Mouse (Mus musculus) thymus, adult 2 months (tissue): ENCODE results near the gene Lmf2. TPM values are rescaled to one million over a fixed set of nuclear protein-coding genes. Genes with fewer than 3 reads are reported as not detected.

Experiments
- DNase-seq: peaks from one replicate; pipeline ENCODE4 v3.0.0; 2021
- H3K27ac ChIP-seq: fragments of 200-500 bp; 2 replicates; pipeline ENCODE4 v1.5.1; 2012; ENCODE audit warnings: low read length, control low read depth; ENCODE audit not compliant: control insufficient read depth, insufficient read depth
- H3K27me3 ChIP-seq: fragments of 200-500 bp; 2 replicates; pipeline ENCODE4 v1.6.1; 2012; ENCODE audit warnings: mild to moderate bottlenecking, low read length, moderate library complexity, mixed read lengths; ENCODE audit not compliant: control insufficient read depth, insufficient read depth
- H3K36me3 ChIP-seq: fragments of 200-500 bp; 2 replicates; pipeline ENCODE4 v1.6.1; 2012; ENCODE audit warnings: mild to moderate bottlenecking, low read length, moderate library complexity; ENCODE audit not compliant: control insufficient read depth, insufficient read depth
- H3K4me1 ChIP-seq: fragments of 200-500 bp; replicated peaks from 2 replicates; pipeline ENCODE4 v1.6.1; 2012; ENCODE audit warnings: low read length; ENCODE audit not compliant: control insufficient read depth, insufficient read depth
- H3K4me3 ChIP-seq: fragments of 200-500 bp; 2 replicates; pipeline ENCODE4 v1.5.1; 2012; ENCODE audit warnings: mild to moderate bottlenecking, low read length, control low read depth, moderate library complexity; ENCODE audit not compliant: control insufficient read depth, insufficient read depth
- CTCF ChIP-seq: fragments of 200-500 bp; IDR thresholded peaks from 2 replicates; pipeline ENCODE4 v1.5.1; 2012; ENCODE audit warnings: mild to moderate bottlenecking, control low read depth, low read length, moderate library complexity, borderline replicate concordance; ENCODE audit not compliant: control insufficient read depth, poor library complexity, insufficient read depth; ENCODE audit errors: extremely low read depth
- POLR2A ChIP-seq: fragments of 200-500 bp; IDR thresholded peaks from 2 replicates; pipeline ENCODE4 v1.6.1; 2012; ENCODE audit warnings: mild to moderate bottlenecking, low read length, control low read depth, moderate library complexity; ENCODE audit not compliant: control insufficient read depth, poor library complexity, insufficient read depth; ENCODE audit errors: extremely low read depth
- WGBS: fragments of 180-500 bp; shearing (Covaris S2); methylation state at CpG from one replicate; pipeline ENCODE4 v1.1.7; 2018; 5-methylcytosine and 5-hydroxymethylcytosine counted together
- polyA plus RNA-seq: library from polyadenylated mRNA; depleted of rRNA; stranded (reverse); fragments of >200 nt; gene quantifications from 2 replicates; pipeline ENCODE4 v1.2.3, GENCODE M21; 2012

Gene Lmf2
- polyA plus RNA-seq, 1 experiment: 129 TPM

- peak; percentile 43 for DNase-seq
- WGBS: 1% methylated on average over 58 of the region's 58 CpGs
Observed at GRCm38 (mm10) chr15:89314511-89315189, 40.8 kb downstream of the Lmf2 start.

GRCm38 (mm10) chr15:89314107-89314506, 41.4 kb downstream of the Lmf2 start:
- no peak for DNase-seq
- TF ChIP-seq CTCF: no peak
- no peak for TF ChIP-seq POLR2A
- WGBS: 32% methylated on average over 3 of the region's 3 CpGs
- H3K4me1 ChIP-seq: peaks cover 48% of the 10 kb centered on the region
- H3K27me3 ChIP-seq: no peaks in the 10 kb centered on the region
- H3K4me3 ChIP-seq: peak overlapping the region; percentile 91
- no peak overlapping the region for H3K27ac ChIP-seq
- no peaks in the 10 kb centered on the region for H3K36me3 ChIP-seq

More at GRCm38 (mm10) chr15:89314511-89315189, 40.8 kb downstream of the Lmf2 start:
- TF ChIP-seq CTCF (no peak), POLR2A (no peak)
- H3K27ac ChIP-seq: no peak overlapping the region
- H3K36me3 ChIP-seq: no peaks in the 10 kb centered on the region
- H3K4me3 ChIP-seq: peak overlapping the region; percentile 91
- H3K4me1 ChIP-seq: peaks cover 43% of the 10 kb centered on the region
- H3K27me3 ChIP-seq: no peaks in the 10 kb centered on the region

GRCm38 (mm10) chr15:89313359-89313758, 42.1 kb downstream of the Lmf2 start:
- Histone ChIP-seq H3K4me1 (peaks cover 56% of the 10 kb centered on the region), H3K36me3 (no peaks in the 10 kb centered on the region), H3K27me3 (no peaks in the 10 kb centered on the region), H3K4me3 (no peak overlapping the region), H3K27ac (no peak overlapping the region)
- TF ChIP-seq CTCF (no peak), POLR2A (no peak)
- WGBS: 89% methylated on average over 4 of the region's 4 CpGs
- DNase-seq: no peak

DNA sequence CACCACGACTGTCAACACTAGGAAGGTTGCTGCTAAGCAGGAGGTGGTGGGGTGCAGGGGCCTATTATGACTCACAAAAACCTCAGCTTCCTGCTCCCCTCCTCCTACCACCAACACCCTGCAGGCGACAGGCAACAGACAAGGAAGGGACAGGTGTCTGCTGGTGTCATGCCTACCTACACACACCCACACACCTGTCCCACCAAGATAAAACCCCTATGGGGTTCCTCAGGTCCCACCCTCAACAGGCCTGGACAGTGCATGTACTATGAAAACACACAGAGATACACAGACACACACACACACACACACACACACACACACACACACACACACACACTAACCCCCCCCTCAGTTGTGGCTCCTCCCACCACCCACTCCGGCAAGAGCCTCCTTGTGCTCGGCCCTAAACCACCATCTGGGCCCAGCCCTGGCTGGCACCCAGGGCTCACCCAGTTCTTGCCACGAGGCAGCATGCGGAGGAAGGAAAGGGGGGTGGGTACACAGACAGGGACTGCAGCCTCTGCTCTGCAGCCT, 45.4 kb downstream of the Lmf2 start:
- TF ChIP-seq POLR2A (no peak), CTCF (peak; percentile 42; the same call in 1 of the 2 replicates)
- DNase-seq: peak; percentile 81
- H3K27me3 ChIP-seq: no peaks in the 10 kb centered on the region
- 6% methylated on average over 6 of the region's 6 CpGs for WGBS
- H3K27ac ChIP-seq: peak overlapping the region; percentile 90
- H3K4me3 ChIP-seq: no peak overlapping the region
- peaks cover 66% of the 10 kb centered on the region for H3K4me1 ChIP-seq
- H3K36me3 ChIP-seq: peaks cover 11% of the 10 kb centered on the region

DNA sequence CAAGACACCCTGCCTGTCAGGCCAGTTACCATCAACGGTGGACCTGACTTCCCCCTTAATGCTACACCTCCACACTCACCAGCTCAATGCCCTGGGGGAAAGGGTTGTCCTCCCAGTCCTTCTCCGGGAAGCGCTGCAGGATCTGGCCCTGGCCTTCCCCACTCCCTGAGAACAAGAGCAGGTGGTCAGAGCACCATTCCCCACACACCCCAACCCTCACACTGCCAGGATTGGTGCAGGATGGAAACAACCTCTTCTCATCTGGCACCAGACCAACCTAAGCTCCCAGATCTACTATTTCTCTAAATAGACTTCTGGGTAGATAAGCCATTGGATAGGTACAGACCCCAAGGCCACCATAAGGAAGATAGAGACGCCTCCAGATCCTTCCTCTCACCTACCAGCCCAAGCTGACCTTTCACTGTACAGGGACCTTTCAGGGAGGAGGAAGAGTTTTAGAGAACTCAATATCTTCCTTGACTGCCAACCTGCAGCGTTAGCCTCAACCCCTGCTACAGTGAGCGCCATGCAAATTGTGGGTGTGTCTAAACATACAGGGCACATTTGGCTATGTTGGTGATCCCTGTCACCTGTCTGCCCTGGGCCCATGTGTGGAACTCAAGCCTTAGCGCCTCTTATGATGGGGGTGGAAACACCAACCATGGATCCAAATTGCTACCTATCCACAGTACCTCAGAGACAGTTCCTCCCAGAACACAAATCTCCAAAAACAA, 46.9 kb downstream of the Lmf2 start:
- peaks cover 58% of the 10 kb centered on the region for H3K4me1 ChIP-seq
- H3K4me3 ChIP-seq: no peak overlapping the region

GRCm38 (mm10) chr15:89307461-89307860, 48.0 kb downstream of the Lmf2 start:
- H3K4me3 ChIP-seq: no peak overlapping the region
- WGBS: 81% methylated on average over 13 of the region's 13 CpGs
- no peaks in the 10 kb centered on the region for H3K27me3 ChIP-seq
- H3K4me1 ChIP-seq: peaks cover 49% of the 10 kb centered on the region
- H3K27ac ChIP-seq: no peak overlapping the region
- peaks cover 34% of the 10 kb centered on the region for H3K36me3 ChIP-seq
- TF ChIP-seq CTCF (no peak), POLR2A (no peak)
- DNase-seq: no peak

More for the DNA sequence above, 46.9 kb downstream of the Lmf2 start:
- Histone ChIP-seq H3K27ac (peak overlapping the region; percentile 90), H3K27me3 (no peaks in the 10 kb centered on the region), H3K36me3 (peaks cover 24% of the 10 kb centered on the region)
- TF ChIP-seq POLR2A (no peak), CTCF (no peak)
- DNase-seq: no peak
- 74% methylated on average over 7 of the region's 7 CpGs for WGBS
